Mouse (Mus musculus): ENCODE data around the gene Zfp74. TPM values are rescaled to one million over a fixed set of nuclear protein-coding genes. Genes with fewer than 3 reads are reported as not detected.

Gene Zfp74
- total RNA-seq, 2 experiments from 2014 or later = 17.3 to 17.8 TPM

GRCm38 (mm10) chr7:29953086-29953485 is 803 bp downstream of the Zfp74 start:
- no peak for DNase-seq (ENCODE audit: low spot score in 2 of 2)

DNA sequence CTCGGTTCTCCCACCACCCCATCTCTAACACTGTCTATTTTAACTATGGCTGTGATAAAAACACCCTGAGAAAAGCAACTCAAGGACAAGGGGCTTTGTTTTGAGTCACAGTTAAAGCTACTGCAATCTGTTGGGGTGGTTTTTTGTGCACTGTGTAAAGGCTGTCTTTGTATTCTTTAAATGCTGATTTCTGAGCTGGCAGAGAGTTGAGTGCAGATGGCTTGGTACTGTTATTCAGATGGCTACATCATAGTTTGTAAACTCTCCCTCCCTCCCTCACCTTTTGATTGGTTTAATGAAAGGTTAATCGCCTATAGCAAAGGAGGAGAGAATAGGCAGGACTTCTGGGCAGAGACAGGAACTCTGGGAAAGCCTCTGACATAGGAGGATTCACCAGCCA is 9.7 kb downstream of the Zfp74 start:
- peak; percentile 26 to 67 for DNase-seq (ENCODE audit: low spot score in 2 of 2)

GRCm38 (mm10) chr7:29943720-29944119 is 10.2 kb downstream of the Zfp74 start:
- no peak for DNase-seq (ENCODE audit: low spot score in 2 of 2)

DNA sequence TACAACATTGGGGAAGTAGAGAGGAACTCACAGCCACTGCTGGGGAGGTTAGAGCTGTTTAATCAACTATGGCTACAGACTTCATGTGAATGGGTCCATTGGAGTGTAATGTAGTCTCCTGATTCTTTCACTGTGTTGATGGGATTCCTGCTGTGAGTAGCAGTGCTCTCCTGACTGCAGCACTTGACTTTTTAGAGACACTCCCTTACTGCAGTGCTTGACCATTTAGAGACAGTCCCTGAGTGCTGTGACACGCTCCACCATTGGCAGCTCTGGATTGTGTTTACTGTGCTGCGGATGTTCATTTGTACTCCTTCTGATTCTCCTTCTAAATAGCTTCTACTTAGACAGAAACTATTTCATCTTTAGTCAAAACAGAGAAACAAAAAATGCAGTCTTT is 11.1 kb downstream of the Zfp74 start:
- DNase-seq (ENCODE audit: low spot score in 2 of 2) = no peak

DNA sequence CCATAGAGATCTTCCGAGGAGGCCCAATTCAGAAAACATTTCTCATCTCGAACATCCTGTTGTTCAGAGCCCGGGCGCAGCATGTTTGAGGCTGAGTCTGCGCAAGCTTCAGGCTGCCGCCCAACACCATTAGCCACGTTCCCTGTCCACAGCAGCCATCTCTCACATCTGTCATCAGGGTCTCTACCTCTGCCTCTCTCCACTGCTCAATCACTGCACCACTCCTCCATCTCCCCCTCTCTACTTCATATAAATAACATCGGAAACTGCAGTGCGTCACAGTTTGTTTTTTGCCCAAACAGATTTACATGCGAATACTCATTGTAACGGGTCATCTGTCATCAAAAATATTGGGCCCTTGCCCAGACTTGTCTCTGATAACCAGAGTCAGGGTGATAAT is 12.9 kb downstream of the Zfp74 start:
- DNase-seq (ENCODE audit: low spot score in 2 of 2) = no peak

DNA sequence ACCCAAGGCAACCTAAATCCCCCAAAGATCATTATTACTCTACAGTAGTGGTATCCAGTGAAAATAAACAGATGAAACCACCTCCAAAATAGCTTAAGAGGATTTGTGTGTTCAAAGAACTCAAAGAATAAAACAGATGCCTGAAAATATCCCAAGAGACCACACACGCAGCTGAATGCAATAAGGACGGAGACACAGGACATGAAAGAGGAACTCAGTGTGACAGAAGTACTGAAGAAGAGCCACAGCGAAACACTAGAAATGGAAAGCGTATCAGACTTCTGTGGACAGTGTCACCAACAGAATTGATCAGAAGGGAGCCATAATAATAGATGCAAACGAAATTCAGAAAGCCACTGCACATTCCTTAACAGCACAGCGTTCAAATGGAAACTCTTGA is 15.0 kb downstream of the Zfp74 start:
- DNase-seq (ENCODE audit: low spot score in 2 of 2) = no peak

- DNase-seq (ENCODE audit: low spot score in 2 of 2) = no peak
Observed at GRCm38 (mm10) chr7:29922780-29923179, 31.1 kb downstream of the Zfp74 start.

DNA sequence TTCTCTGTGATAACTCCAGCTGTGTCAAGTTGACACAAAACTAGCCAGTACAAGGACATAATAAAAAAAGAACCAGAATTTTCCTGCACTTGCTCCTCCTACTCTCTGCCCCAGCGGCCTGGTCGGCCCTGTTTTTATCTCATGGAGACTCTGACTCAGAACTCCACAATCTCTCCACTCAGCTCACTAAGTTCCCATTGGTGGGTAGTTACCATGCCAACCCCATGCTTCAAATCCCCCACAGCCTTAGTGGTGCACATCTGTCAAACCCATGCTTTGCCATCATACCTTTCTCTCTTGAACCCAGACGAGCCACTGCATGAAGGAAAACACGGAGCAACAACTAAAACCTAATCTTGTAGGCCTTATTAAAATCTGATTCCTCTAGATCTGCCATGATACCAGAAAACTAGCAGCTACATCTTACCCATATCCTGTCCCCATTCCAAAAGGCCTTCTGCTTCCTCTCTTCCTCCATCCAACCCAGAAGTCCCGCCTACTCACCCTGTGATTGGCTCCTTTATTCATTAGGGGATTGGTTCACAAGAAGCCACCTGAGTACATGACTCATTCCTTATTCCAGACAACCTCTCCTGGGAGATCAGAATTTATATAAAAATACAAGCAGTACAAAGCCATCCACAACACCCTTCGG is 32.3 kb downstream of the Zfp74 start:
- DNase-seq (ENCODE audit: low spot score in 2 of 2) = no peak

- no peak for DNase-seq (ENCODE audit: low spot score in 2 of 2)
Observed at GRCm38 (mm10) chr7:29918062-29918453, 35.8 kb downstream of the Zfp74 start.

DNA sequence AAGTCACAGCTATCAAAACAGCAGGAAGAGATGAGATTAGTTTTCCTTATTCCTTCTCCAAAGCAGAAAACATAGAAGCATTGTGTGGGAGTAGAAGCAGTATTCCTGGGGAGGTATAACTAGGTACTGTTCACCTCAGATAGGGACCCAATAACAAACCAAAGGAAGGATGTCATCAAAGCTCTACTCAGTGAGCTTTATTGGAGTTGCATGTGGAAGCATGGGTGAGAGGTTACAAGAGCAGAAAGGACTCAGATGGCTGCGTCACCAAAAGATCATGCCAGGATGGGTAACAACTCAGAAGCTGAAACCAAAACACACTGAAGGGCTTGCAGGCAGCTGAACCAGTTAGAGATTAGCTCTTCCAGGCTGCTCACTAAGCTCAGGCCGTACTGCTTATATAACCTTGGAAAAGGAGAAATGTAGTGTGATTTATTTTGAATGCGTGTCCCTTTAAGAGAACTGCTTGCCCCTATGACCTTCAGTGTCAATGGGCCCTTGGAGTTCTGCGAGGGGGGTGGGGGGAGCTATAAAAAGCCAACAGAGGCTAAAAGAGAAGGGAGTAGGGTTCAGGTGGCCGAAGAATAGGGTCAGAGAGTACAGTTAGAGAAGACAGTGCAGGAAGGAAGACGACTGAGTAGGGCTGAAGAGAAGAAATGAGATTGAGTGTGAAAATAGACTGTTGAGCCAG is 36.4 kb downstream of the Zfp74 start:
- no peak for DNase-seq (ENCODE audit: low spot score in 2 of 2)

DNA sequence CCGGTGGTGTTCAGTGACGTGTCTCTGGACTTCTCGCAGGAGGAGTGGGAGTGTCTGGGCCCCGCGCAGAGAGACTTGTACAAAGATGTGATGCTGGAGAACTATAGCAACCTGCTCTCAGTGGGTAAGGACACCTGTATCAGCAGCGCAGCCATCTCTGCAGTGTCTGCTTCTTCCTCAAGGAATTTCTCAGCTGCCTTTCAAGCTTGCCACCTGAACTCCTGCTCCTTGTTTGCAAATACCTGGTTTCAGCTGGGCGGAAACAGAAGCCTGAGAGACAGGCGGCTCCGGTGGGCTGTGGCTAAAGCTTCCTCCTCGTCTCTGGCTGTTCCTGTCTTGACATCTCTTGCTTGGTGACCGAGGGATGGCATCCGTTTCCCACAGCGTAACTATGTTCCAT is 41.7 kb downstream of the Zfp74 start:
- DNase-seq (ENCODE audit: low spot score in 2 of 2) = no peak

DNA sequence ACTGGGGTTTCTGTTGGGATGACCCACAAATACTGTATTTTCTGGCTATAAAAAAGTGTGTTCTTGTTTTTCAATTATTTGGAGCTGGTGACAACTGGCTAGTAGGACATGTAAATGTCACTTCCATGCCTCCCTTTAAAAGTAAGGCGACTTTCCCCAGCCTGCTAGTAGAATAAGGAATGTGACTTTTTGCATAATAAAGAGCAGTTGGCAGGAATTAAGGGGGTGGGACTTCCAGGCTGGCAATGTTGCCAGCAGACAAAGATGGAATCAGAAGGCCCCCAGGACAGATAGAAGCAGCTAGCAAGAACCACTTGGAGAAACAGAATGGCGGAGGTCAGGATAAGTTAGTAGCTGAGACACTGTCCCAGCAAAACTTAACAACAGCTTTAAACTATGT is 43.6 kb downstream of the Zfp74 start:
- DNase-seq (ENCODE audit: low spot score in 2 of 2) = no peak

GRCm38 (mm10) chr7:29908130-29908950 is 45.5 kb downstream of the Zfp74 start, which contains the start of gene Zfp383:
Gene Zfp383, plus strand, starts transcription at chr7:29908223.
- peak; percentile 84 to 86 for DNase-seq (ENCODE audit: low spot score in 2 of 2)

DNA sequence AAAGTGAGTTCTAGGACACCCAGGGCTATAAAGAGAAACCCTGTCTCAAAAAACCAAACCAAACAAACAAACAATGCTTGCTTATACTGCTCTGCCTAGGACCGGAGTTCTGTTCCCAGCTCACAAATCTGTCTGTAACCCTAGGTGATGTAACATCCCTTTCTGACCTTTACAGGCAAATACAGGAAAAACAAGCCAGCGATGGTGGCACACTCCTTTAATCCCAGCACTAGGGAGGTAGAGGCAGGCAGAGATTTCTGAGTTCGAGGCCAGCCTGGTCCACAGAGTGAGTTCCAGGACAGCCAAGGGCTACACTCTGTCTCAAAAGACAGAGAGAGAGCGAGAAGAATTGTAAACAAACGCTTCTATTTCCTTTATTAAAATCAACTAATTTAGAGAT is 46.7 kb downstream of the Zfp74 start:
- no peak for DNase-seq (ENCODE audit: low spot score in 2 of 2)

DNA sequence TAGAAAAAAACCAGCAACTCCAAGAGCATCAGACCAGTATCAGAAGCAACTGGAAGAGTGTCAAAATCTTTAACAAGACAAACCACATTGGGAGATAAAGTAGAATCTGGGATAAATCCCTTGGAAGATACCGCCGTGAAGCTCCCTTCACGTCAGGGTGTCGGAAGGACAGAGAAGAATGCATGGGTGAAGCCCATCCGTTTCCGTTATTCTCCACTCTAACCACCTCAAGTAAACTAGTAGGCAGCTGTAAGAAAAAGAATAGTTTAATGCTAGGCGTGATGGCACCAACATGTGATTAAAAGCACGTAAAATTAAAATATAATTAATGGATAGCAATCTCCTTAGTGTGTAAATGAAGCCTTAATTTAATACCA is 47.2 kb downstream of the Zfp74 start:
- DNase-seq (ENCODE audit: low spot score in 2 of 2) = peak; percentile 10 to 20

- DNase-seq (ENCODE audit: low spot score in 2 of 2) = peak; percentile 65 to 81
Observed at GRCm38 (mm10) chr7:29905966-29906681, 47.8 kb downstream of the Zfp74 start, which contains the start of gene Zfp27. Gene Zfp27, minus strand, starts transcription at chr7:29906572.

GRCm38 (mm10) chr7:29904101-29904500 is 49.8 kb downstream of the Zfp74 start:
- DNase-seq (ENCODE audit: low spot score in 2 of 2) = no peak

- DNase-seq (ENCODE audit: low spot score in 2 of 2) = no peak
Observed at GRCm38 (mm10) chr7:29898351-29898750, 55.5 kb downstream of the Zfp74 start.

GRCm38 (mm10) chr7:29892756-29893155 is 61.1 kb downstream of the Zfp74 start:
- no peak for DNase-seq (ENCODE audit: low spot score in 2 of 2)

DNA sequence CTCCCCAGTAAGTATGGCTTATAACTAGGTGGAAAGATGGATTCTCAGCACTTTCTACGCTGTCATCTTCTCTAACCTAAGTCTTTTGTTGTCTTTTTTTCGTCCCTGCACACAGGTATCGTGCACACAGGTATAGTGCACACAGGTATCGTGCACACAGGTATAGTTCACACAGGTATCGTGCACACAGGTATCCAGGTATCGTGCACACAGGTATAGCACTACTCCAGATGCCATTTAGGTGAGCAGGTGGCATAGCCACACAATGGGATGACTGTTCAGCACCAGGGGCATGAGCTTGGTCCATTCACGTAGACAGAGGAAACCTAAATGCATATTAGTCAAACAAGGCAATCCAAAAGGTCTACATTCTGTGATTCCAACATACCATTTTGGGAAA is 63.4 kb downstream of the Zfp74 start:
- DNase-seq (ENCODE audit: low spot score in 2 of 2) = no peak

- no peak for DNase-seq (ENCODE audit: low spot score in 2 of 2)
Observed at GRCm38 (mm10) chr7:29880916-29881315, 73.0 kb downstream of the Zfp74 start.

Data from layer of hippocampus, postnatal 14 days (tissue).